Mouse (Mus musculus) lung, adult 2 months (tissue): ENCODE results near the gene Gm21830.

ENCODE experiments used
- CTCF ChIP-seq: fragments of 200-500 bp; IDR thresholded peaks from 2 replicates; pipeline ENCODE4 v1.5.1; 2011; ENCODE audit warnings: mild to moderate bottlenecking, low read length, control low read depth; ENCODE audit not compliant: insufficient read depth
- POLR2A ChIP-seq: fragments of 200-500 bp; IDR thresholded peaks from 2 replicates; pipeline ENCODE4 v1.6.1; 2011; ENCODE audit warnings: low read depth, mild to moderate bottlenecking, control low read depth, low read length, borderline replicate concordance; ENCODE audit errors: extremely low read depth

DNA sequence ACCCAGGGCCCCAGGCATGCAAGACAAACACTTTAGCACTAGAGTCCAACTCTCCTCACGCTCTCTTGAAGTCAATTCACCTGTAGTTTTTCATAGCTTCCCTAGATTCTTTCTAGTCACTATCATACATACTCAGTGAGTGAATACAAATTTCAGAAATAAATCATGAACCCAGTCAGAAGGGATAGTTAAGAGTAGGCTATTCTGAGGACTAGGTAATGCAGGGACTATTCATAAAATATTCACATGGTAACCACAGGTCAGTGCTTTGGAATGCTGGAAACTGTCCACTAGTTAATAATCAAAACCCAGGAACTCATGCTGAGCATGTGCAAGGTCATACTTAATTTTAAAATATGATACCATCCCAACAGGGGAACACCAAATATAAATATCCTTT is 9.3 kb downstream of the Gm21830 start:
- TF ChIP-seq CTCF (no peak), POLR2A (no peak)
